Mouse (Mus musculus) myocyte (in vitro differentiated cells): Measurements from ENCODE around the gene Zdhhc8.

Experiments
- MAX ChIP-seq: IDR thresholded peaks from one replicate; pipeline ENCODE4 v1.6.1; 2011; ENCODE audit warnings: low read depth, mild to moderate bottlenecking, control low read depth
- POLR2A ChIP-seq: IDR thresholded peaks from one replicate; pipeline ENCODE4 v1.6.1; 2011; ENCODE audit warnings: low read depth, mild to moderate bottlenecking, control low read depth, moderate library complexity; ENCODE audit not compliant: insufficient read length
- POLR2AphosphoS2 ChIP-seq: IDR thresholded peaks from one replicate; pipeline ENCODE4 v1.6.1; 2011; ENCODE audit warnings: low read depth, control low read depth; ENCODE audit not compliant: insufficient read length
- USF1 ChIP-seq: IDR thresholded peaks from one replicate; pipeline ENCODE4 v1.6.1; 2011; ENCODE audit warnings: low read depth, mild to moderate bottlenecking, control low read depth, moderate library complexity

DNA sequence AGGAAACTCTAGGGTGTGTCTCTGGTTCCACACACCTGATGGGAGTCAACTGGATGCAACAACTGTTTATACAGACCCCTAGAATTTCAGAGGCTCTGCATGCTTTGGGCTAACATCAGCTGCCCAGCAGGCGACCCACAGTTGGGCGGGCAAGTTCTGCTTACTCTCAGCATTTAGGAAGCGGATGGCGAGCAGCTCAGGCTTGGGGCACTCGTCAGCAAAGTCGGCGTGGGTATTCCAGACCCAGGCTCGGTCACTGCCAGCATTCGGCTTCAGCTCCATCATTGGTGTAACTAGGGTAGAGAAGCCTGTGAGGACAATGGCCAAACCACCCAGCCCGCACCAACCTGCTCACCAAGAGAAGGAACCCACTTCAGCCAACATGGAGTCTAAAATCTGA, 6.6 kb upstream of the Zdhhc8 start:
- no peak for TF ChIP-seq MAX
- TF ChIP-seq POLR2AphosphoS2: no peak
- no peak for TF ChIP-seq POLR2A
- TF ChIP-seq USF1: no peak
